Mouse (Mus musculus) intestine, embryonic 14.5 days (tissue): ENCODE data around the gene Ubash3a. TPM values are rescaled to one million over a fixed set of nuclear protein-coding genes. Genes with fewer than 3 reads are reported as not detected.

Source experiments
- ATAC-seq: fragments of 200-750 bp; cut with Nextera tagmentation; replicated peaks from 2 replicates; pipeline ENCODE4 v1.8.0; 2017; ENCODE audit warnings: low read depth, moderate number of reproducible peaks, moderate TSS enrichment, moderate library complexity; ENCODE audit not compliant: low FRiP score, low TSS enrichment
- DNase-seq: peaks from one replicate; pipeline ENCODE4 v3.0.0-alpha.2; 2018; ENCODE audit warnings: low spot score
- H3K27ac ChIP-seq: fragments of 300-500 bp; sonication (generic); 2 replicates; pipeline ENCODE4 v1.5.1; 2014; ENCODE audit warnings: low read depth, mild to moderate bottlenecking, control low read depth
- H3K27me3 ChIP-seq: fragments of 300-500 bp; sonication (generic); replicated peaks from 2 replicates; pipeline ENCODE4 v1.6.1; 2014; ENCODE audit warnings: low read length, control low read depth; ENCODE audit not compliant: control insufficient read depth, insufficient read depth
- H3K36me3 ChIP-seq: fragments of 300-500 bp; sonication (generic); 2 replicates; pipeline ENCODE4 v1.6.1; 2014; ENCODE audit warnings: low read length, control low read depth; ENCODE audit not compliant: control insufficient read depth, insufficient read depth
- H3K4me1 ChIP-seq: fragments of 300-500 bp; sonication (generic); replicated peaks from 2 replicates; pipeline ENCODE4 v1.6.1; 2014; ENCODE audit warnings: low read length, control low read depth, mixed read lengths; ENCODE audit not compliant: control insufficient read depth, insufficient read depth
- H3K4me2 ChIP-seq: fragments of 300-500 bp; sonication (generic); 2 replicates; pipeline ENCODE4 v1.6.1; 2014; ENCODE audit warnings: low read length
- H3K4me3 ChIP-seq: fragments of 300-500 bp; sonication (generic); 2 replicates; pipeline ENCODE4 v1.5.1; 2014; ENCODE audit warnings: low read depth, low read length, control low read depth, mixed read lengths
- H3K9ac ChIP-seq: fragments of 300-500 bp; sonication (generic); 2 replicates; pipeline ENCODE4 v1.6.1; 2014; ENCODE audit warnings: mild to moderate bottlenecking, low read length
- H3K9me3 ChIP-seq: fragments of 300-500 bp; sonication (generic); 2 replicates; pipeline ENCODE4 v1.6.1; 2016; ENCODE audit warnings: low read length, control low read depth; ENCODE audit not compliant: control insufficient read depth
- whole genome bisulfite sequencing: fragments of 180-500 bp; shearing (Covaris S2); extraction: QIAGEN DNeasy Blood & Tissue Kit; methylation state at CpG from one replicate; pipeline ENCODE4 v1.1.7; 2014; 5-methylcytosine and 5-hydroxymethylcytosine counted together
- polyA plus RNA-seq: library from polyadenylated mRNA; unstranded; fragments of >200 nt; fragmentation: Nextera tagmentation; extraction: Ambion mirVana; gene quantifications from 2 replicates; pipeline ENCODE4 v1.2.1, GENCODE M21; 2014

Gene Ubash3a
- 0.14 and 0.19 TPM in 2 replicates for polyA plus RNA-seq

- 57% methylated on average over 12 of the region's 12 CpGs for WGBS
- Histone ChIP-seq H3K4me3 (no peak within 1 kb of the TSS), H3K27me3 (no peaks in the 10 kb centered on the region), H3K4me1 (no peaks in the 10 kb centered on the region), H3K9ac (no peak within 1 kb of the TSS), H3K4me2 (no peak within 1 kb of the TSS), H3K36me3 (no peaks in the 10 kb centered on the region), H3K9me3 (no peaks in the 10 kb centered on the region), H3K27ac (no peak within 1 kb of the TSS)
- ATAC-seq (no peak), DNase-seq (no peak)
These were observed at the start of gene Ubash3a for GRCm38 (mm10) chr17:31207771-31208334. Ubash3a (plus strand) TSS chr17:31207873.

DNA sequence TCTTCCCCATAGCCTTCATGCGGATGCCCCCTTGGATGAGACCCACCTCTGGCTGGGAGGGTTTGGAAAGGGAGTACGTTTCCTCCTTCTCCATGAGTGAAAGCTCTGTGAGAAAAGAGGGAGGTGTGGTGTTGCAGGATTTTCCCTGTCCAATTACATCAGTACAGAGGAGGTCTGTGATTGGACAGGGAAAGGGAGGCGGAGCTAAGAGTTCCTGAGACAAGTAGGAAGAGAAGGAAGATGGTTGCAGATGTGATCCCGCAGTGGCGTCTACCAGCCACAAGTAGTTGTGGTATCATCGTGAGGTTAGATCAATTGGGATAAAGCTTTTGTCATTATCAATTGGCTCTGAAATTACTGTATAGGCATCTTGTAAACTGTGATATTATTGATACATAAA lies 49.8 kb upstream of the Ubash3a start:
- Histone ChIP-seq H3K9ac (no peak overlapping the region), H3K4me3 (no peak overlapping the region), H3K4me1 (0 out of 2 replicates have a peak, but pooled peaks cover 4% of the 10 kb centered on the region), H3K9me3 (0 out of 2 replicates have a peak, but pooled peaks cover 4% of the 10 kb centered on the region), H3K36me3 (no peaks in the 10 kb centered on the region), H3K27ac (no peak overlapping the region), H3K27me3 (no peaks in the 10 kb centered on the region), H3K4me2 (no peak overlapping the region)
- DNase-seq (no peak), ATAC-seq (no peak)
- 72% methylated on average over 6 of the region's 6 CpGs for WGBS

- no peak overlapping the region for H3K9ac ChIP-seq
- no peak for DNase-seq
- no peaks in the 10 kb centered on the region for H3K36me3 ChIP-seq
- no peak overlapping the region for H3K27ac ChIP-seq
- no peaks in the 10 kb centered on the region for H3K27me3 ChIP-seq
- 0 out of 2 replicates have a peak, but pooled peaks cover 4% of the 10 kb centered on the region for H3K9me3 ChIP-seq
- 83% methylated on average over 4 of the region's 4 CpGs for WGBS
- H3K4me3 ChIP-seq: no peak overlapping the region
- ATAC-seq: no peak
- H3K4me2 ChIP-seq: no peak overlapping the region
- 0 out of 2 replicates have a peak, but pooled peaks cover 4% of the 10 kb centered on the region for H3K4me1 ChIP-seq
These were observed 47.4 kb upstream of the Ubash3a start for GRCm38 (mm10) chr17:31160291-31160690.

DNA sequence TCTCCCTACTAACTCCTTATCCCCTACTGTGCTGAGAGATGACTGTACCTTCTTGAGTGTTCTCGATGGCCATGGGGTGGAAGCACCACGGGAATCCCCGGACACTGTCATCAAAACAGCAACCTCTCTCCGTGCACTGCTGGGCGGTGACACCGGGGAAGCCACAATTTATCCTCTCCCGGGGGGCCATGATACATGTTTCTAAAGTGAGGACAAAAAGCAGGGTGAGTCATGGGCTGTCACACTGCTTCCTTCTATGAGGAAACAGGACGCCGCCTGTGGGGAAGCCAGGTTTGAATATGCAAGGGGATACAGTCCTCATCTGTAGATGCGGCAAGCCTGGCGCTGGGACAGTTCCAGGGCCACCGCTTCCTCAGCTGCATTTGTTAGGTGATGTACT lies 45.1 kb upstream of the Ubash3a start:
- Histone ChIP-seq H3K27me3 (no peaks in the 10 kb centered on the region), H3K36me3 (no peaks in the 10 kb centered on the region), H3K4me2 (no peak overlapping the region), H3K4me3 (no peak overlapping the region), H3K9ac (no peak overlapping the region), H3K4me1 (no peaks in the 10 kb centered on the region), H3K27ac (no peak overlapping the region), H3K9me3 (0 out of 2 replicates have a peak, but pooled peaks cover 4% of the 10 kb centered on the region)
- no peak for DNase-seq
- no peak for ATAC-seq
- 89% methylated on average over 12 of the region's 12 CpGs for WGBS

- Histone ChIP-seq H3K4me1 (no peaks in the 10 kb centered on the region; the same call in 1 of the 2 replicates), H3K27ac (no peak overlapping the region), H3K4me2 (no peak overlapping the region), H3K27me3 (no peaks in the 10 kb centered on the region), H3K4me3 (no peak overlapping the region), H3K9ac (no peak overlapping the region), H3K9me3 (0 out of 2 replicates have a peak, but pooled peaks cover 4% of the 10 kb centered on the region), H3K36me3 (no peaks in the 10 kb centered on the region)
- WGBS: 75% methylated on average over 2 of the region's 2 CpGs
- no peak for ATAC-seq
- DNase-seq: no peak
These were observed 43.9 kb upstream of the Ubash3a start for GRCm38 (mm10) chr17:31163821-31164220.

DNA sequence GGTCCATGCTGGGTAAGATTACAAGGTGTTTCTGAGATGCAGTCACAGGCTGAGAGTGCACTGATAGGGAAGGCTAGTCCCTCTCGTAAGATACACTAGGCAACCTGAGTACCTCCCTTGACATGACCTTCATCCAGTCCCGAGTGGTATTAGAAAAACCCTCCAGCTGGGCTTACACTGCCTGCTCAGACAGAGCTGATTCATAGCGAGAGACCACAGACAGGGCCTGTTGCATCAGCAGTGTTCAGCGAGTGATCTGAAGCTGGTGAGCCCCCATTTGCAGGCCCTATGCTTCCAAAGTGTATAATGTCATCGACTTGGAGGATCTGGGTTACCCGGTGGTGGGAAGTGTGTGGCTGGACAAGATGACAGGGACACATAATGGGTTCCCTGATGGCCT lies 42.5 kb upstream of the Ubash3a start, which contains the start of gene Tff1:
TSS of gene Tff1 (minus strand) at position 151 of the 400 bp plus-strand sequence.
- H3K36me3 ChIP-seq: no peaks in the 10 kb centered on the region
- H3K4me1 ChIP-seq: no peaks in the 10 kb centered on the region; the same call in 1 of the 2 replicates
- ATAC-seq: no peak
- no peak within 1 kb of the TSS for H3K4me3 ChIP-seq
- WGBS: 78% methylated on average over 6 of the region's 6 CpGs
- DNase-seq: no peak
- no peaks in the 10 kb centered on the region for H3K27me3 ChIP-seq
- no peaks in the 10 kb centered on the region for H3K9me3 ChIP-seq
- no peak within 1 kb of the TSS for H3K9ac ChIP-seq
- no peak within 1 kb of the TSS for H3K27ac ChIP-seq
- H3K4me2 ChIP-seq: no peak within 1 kb of the TSS

- H3K9me3 ChIP-seq: no peaks in the 10 kb centered on the region
- peak; percentile 82 for ATAC-seq
- 81% methylated on average over 5 of the region's 5 CpGs for WGBS
- no peak overlapping the region for H3K4me2 ChIP-seq
- no peak for DNase-seq
- H3K27me3 ChIP-seq: no peaks in the 10 kb centered on the region
- H3K36me3 ChIP-seq: no peaks in the 10 kb centered on the region
- H3K27ac ChIP-seq: peak overlapping the region; percentile 62
- H3K4me3 ChIP-seq: no peak overlapping the region
- no peaks in the 10 kb centered on the region; the same call in 1 of the 2 replicates for H3K4me1 ChIP-seq
- no peak overlapping the region for H3K9ac ChIP-seq
These were observed 37.9 kb upstream of the Ubash3a start for GRCm38 (mm10) chr17:31169796-31170195.

- no peaks in the 10 kb centered on the region for H3K36me3 ChIP-seq
- ATAC-seq: no peak
- WGBS: 90% methylated on average over 4 of the region's 4 CpGs
These were observed 31.4 kb upstream of the Ubash3a start for GRCm38 (mm10) chr17:31176321-31176720.

GRCm38 (mm10) chr17:31181490-31181889 lies 26.2 kb upstream of the Ubash3a start:
- Histone ChIP-seq H3K36me3 (no peaks in the 10 kb centered on the region), H3K4me3 (no peak overlapping the region), H3K27me3 (no peaks in the 10 kb centered on the region), H3K4me2 (no peak overlapping the region), H3K9ac (no peak overlapping the region), H3K27ac (no peak overlapping the region), H3K9me3 (no peaks in the 10 kb centered on the region), H3K4me1 (no peaks in the 10 kb centered on the region)
- ATAC-seq: no peak
- no peak for DNase-seq
- WGBS: 76% methylated on average over 4 of the region's 4 CpGs

More at GRCm38 (mm10) chr17:31176321-31176720, 31.4 kb upstream of the Ubash3a start:
- no peak overlapping the region for H3K27ac ChIP-seq
- H3K4me1 ChIP-seq: no peaks in the 10 kb centered on the region
- no peak overlapping the region for H3K4me3 ChIP-seq
- no peak overlapping the region for H3K9ac ChIP-seq
- DNase-seq: no peak
- H3K4me2 ChIP-seq: no peak overlapping the region
- no peaks in the 10 kb centered on the region for H3K27me3 ChIP-seq
- H3K9me3 ChIP-seq: no peaks in the 10 kb centered on the region
